Mouse (Mus musculus): ENCODE measurements around the gene Aste1. TPM values are rescaled to one million over a fixed set of nuclear protein-coding genes. Genes with fewer than 3 reads are reported as not detected.

Aste1 gene
- polyA plus RNA-seq, 1 experiment from 2014 or later = 10.1 TPM

DNA sequence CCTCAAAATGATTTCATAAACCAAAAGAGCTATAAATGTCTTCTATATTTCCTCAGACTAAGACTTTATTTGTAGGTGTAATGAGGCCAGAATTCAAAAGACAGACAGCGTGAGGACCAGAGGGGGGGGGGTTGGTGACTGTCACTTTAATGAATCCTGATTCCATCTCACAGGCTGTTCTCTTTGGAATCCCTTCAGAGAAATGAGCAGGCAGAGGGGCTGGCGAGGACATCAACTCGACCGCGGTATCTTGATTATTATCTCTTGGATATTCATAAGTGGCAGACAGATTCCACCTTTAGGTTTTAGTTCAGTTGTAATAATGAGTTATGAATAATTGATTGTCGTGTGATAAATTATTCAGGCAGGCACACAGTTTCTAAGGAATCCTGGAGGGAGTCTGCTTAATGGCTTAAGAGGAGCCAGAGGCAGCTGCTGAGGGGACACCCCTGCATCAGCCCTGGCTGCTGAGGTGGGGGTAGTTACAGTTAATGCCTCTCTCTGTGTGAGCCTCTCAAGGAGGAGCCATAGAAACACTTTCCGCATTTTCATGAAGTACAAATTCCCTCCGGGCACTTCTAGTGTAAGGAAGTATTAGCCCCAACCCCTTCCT, 15.6 kb upstream of the Aste1 start:
- no peak overlapping the region for H3K27ac ChIP-seq (replicated peaks)
- H3K4me1 ChIP-seq = peaks cover 7% of the 10 kb centered on the region
- 44% methylated on average over 8 of the region's 8 CpGs for WGBS
- no peaks in the 10 kb centered on the region for H3K27me3 ChIP-seq (replicated peaks)
- no peak overlapping the region for H3K4me3 ChIP-seq (replicated peaks)
- H3K4me2 ChIP-seq = no peak overlapping the region
- no peaks in the 10 kb centered on the region for H3K9me3 ChIP-seq (replicated peaks)
- no peak overlapping the region for H3K9ac ChIP-seq (replicated peaks)
- peak; percentile 63 for ATAC-seq (ENCODE audit: low FRiP score)
- no peaks in the 10 kb centered on the region for H3K36me3 ChIP-seq

DNA sequence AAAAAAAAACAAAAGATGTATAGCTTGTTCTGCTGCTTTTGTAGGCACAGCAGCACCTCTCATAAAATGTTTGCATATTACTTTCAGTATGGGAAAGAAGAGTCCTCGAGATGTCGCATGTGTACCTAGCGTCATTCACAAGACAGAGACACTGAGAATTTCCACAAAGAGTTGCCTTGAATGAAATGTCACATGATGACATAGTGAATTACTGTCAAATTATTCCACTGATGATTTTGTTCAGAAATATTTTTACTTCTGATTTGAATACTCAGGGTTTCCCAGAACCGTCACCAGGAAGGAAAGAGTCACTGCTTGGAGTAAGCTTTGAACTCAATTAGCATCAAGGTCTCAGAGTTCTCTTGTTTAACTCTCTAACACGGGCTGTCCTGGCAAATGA, 7.8 kb upstream of the Aste1 start:
- Histone ChIP-seq H3K27me3 (replicated peaks) (no peaks in the 10 kb centered on the region), H3K4me1 (no peaks in the 10 kb centered on the region), H3K4me2 (no peak overlapping the region), H3K9me3 (replicated peaks) (no peaks in the 10 kb centered on the region), H3K4me3 (replicated peaks) (no peak overlapping the region), H3K27ac (replicated peaks) (no peak overlapping the region), H3K36me3 (no peaks in the 10 kb centered on the region), H3K9ac (replicated peaks) (no peak overlapping the region)
- WGBS = 83% methylated on average over 5 of the region's 5 CpGs
- no peak for ATAC-seq (ENCODE audit: low FRiP score)

DNA sequence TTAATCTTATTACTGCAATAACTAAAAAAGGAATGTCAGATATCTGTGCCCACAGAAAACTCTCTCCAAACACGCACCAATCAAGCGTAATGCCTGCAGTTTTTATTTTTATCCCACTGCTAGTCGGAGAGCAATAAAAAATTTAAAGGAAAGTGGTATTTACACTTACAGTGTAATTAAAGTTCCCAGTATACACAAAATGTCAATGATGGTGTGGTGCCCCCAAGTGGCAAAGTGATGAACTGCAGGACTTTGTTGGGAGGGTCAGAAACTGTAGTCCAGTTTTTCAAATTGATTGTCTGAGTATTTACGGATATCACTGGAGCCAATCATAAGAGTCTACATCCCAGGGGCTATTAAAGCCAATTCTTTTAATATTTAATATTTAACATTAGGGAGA, 5.9 kb upstream of the Aste1 start:
- no peaks in the 10 kb centered on the region for H3K27me3 ChIP-seq (replicated peaks)
- 13% methylated on average over 4 of the region's 4 CpGs for WGBS

DNA sequence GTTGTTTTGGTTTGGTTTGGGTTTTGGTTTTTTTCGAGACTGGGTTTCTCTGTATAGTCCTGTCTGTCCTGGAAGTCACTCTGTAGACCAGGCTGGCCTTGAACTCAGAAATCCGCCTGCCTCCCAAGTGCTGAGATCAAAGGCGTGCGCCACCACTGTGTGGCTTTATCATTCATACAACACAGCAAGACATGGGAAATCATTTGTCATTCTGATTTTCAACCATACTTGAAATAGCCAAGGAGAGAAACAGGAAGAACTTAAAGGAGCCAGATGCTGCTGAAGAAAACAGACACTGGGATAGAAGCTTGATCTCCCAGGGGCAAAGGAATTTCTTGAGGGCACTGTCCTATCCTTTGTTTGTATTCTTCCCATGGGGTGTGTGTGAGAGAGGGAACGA, 4.6 kb upstream of the Aste1 start:
- Histone ChIP-seq H3K4me3 (replicated peaks) (no peak overlapping the region), H3K9ac (replicated peaks) (no peak overlapping the region), H3K9me3 (replicated peaks) (no peaks in the 10 kb centered on the region), H3K27ac (replicated peaks) (no peak overlapping the region), H3K27me3 (replicated peaks) (no peaks in the 10 kb centered on the region), H3K36me3 (no peaks in the 10 kb centered on the region), H3K4me2 (no peak overlapping the region), H3K4me1 (peaks cover 6% of the 10 kb centered on the region)
- ATAC-seq (ENCODE audit: low FRiP score) = no peak
- WGBS = 71% methylated on average over 4 of the region's 5 CpGs

More for the DNA sequence above, 5.9 kb upstream of the Aste1 start:
- H3K9ac ChIP-seq (replicated peaks) = no peak overlapping the region
- no peaks in the 10 kb centered on the region for H3K4me1 ChIP-seq
- no peak overlapping the region for H3K27ac ChIP-seq (replicated peaks)
- H3K36me3 ChIP-seq = no peaks in the 10 kb centered on the region
- no peaks in the 10 kb centered on the region for H3K9me3 ChIP-seq (replicated peaks)
- H3K4me2 ChIP-seq = no peak overlapping the region
- no peak overlapping the region for H3K4me3 ChIP-seq (replicated peaks)
- ATAC-seq (ENCODE audit: low FRiP score) = peak; percentile 65; the same call in 1 of the 2 replicates

DNA sequence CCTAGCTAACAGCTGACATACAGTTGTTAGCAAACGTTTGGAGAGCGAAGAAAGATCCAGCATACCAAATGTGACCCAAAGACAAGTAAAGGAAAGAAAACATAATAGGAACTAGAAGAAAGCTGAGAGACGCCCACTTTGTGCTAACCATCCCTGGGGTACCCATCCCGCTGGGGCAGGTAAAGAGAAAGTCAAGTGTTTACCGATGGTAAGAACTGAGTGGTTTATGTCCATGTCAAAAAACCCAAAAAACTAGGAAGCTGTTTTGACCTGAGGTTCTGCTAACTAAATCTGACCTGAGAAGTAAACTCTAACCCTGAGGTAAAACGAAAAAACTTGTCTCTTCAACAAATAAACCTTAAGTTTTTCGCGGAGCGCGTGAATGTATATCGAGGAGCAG, 472 bp upstream of the Aste1 start:
- peak overlapping the region; percentile 83; the same call in 1 of the 2 replicates for H3K27ac ChIP-seq (replicated peaks)
- H3K9ac ChIP-seq (replicated peaks) = peak overlapping the region; percentile 31; the same call in 1 of the 2 replicates
- H3K4me3 ChIP-seq (replicated peaks) = peak overlapping the region; percentile 59
- H3K36me3 ChIP-seq = peaks cover 4% of the 10 kb centered on the region; the same call in 1 of the 2 replicates
- 11% methylated on average over 11 of the region's 11 CpGs for WGBS
- H3K4me1 ChIP-seq = peaks cover 42% of the 10 kb centered on the region
- peak; percentile 51; the same call in 1 of the 2 replicates for ATAC-seq (ENCODE audit: low FRiP score)
- H3K27me3 ChIP-seq (replicated peaks) = no peaks in the 10 kb centered on the region
- H3K9me3 ChIP-seq (replicated peaks) = no peaks in the 10 kb centered on the region
- peak overlapping the region; percentile 74 for H3K4me2 ChIP-seq

DNA sequence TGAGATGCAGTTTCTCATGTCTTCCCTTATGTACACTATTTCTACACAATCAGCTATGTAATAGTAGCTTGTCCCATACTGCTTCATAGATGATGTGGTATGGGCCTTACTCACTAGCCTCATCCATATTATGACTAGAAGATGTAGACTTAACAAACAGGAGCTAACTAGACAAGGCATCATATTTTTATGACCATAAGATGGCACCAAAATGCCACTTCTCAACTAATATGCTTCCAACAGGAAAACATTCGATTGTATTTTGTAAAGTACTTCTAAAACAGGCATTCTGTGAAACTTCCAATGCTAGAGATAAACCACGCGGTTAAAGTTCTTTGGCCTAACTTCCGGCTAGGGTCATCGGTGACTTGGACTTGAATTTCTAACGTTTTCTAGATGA, 13.4 kb downstream of the Aste1 start:
- no peaks in the 10 kb centered on the region for H3K4me1 ChIP-seq
- peaks cover 22% of the 10 kb centered on the region for H3K36me3 ChIP-seq
- no peak for ATAC-seq (ENCODE audit: low FRiP score)
- WGBS = 97% methylated on average over 6 of the region's 6 CpGs
- no peak overlapping the region for H3K4me3 ChIP-seq (replicated peaks)
- H3K27ac ChIP-seq (replicated peaks) = no peak overlapping the region
- H3K9ac ChIP-seq (replicated peaks) = no peak overlapping the region
- H3K9me3 ChIP-seq (replicated peaks) = no peaks in the 10 kb centered on the region
- H3K27me3 ChIP-seq (replicated peaks) = no peaks in the 10 kb centered on the region
- H3K4me2 ChIP-seq = no peak overlapping the region

DNA sequence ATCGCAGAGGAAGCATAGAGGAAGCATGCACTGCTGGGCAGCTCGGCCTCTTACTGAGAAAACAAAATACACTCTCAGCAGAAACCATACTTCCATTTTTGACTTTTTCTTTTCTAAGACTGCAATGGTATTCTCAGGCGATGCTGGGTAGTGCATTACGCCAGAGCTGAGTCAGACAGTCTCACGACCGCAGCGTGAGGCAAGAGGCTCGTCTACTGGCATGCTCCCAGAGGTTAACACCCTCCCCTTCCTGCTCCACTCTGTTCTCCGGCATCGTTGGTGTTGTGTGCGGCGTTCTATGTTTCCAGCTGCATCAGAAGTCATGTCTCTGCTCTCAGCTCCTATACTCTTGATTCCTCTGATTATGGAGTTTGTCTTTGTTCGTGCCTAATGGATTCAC, 63.8 kb downstream of the Aste1 start:
- Histone ChIP-seq H3K9ac (replicated peaks) (no peak overlapping the region), H3K27ac (replicated peaks) (no peak overlapping the region), H3K4me2 (no peak overlapping the region), H3K4me3 (replicated peaks) (no peak overlapping the region), H3K9me3 (replicated peaks) (no peaks in the 10 kb centered on the region), H3K27me3 (replicated peaks) (no peaks in the 10 kb centered on the region), H3K4me1 (no peaks in the 10 kb centered on the region), H3K36me3 (peaks cover 38% of the 10 kb centered on the region)
- 91% methylated on average over 13 of the region's 13 CpGs for WGBS
- ATAC-seq (ENCODE audit: low FRiP score) = no peak

DNA sequence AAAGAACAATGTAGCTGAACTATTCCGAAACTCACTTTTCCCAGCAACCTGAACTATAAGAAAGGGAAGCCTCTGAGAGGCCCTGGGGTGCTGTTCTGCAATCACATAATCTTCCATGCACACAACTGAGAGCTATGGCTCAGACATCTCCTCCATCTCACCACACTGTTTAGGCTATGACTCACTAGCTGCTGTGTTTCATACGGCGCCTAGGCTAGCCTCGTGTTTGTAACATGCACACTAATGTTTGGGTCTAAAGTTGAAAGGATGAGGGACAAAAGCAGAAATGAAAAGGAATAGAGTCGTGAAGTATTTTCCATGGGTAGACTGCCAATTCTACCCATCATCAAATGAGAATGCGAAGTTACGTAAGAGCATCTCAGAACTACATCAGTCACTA, 66.3 kb downstream of the Aste1 start:
- ATAC-seq (ENCODE audit: low FRiP score) = no peak
- Histone ChIP-seq H3K4me1 (no peaks in the 10 kb centered on the region), H3K4me2 (no peak overlapping the region), H3K9ac (replicated peaks) (no peak overlapping the region), H3K4me3 (replicated peaks) (no peak overlapping the region), H3K36me3 (peaks cover 32% of the 10 kb centered on the region), H3K9me3 (replicated peaks) (no peaks in the 10 kb centered on the region), H3K27me3 (replicated peaks) (no peaks in the 10 kb centered on the region), H3K27ac (replicated peaks) (no peak overlapping the region)
- WGBS = 96% methylated on average over 7 of the region's 7 CpGs

Other genes with a start within 250 kb of the Aste1 start
- gene Nek11, start 132 bp downstream of the Aste1 start, polyA plus RNA-seq (2015; fragmentation: Nextera tagmentation; extraction: Ambion mirVana) = 2.6 TPM in 2 replicates
- gene Atp2c1, start 131.9 kb downstream of the Aste1 start, polyA plus RNA-seq (2015; fragmentation: Nextera tagmentation; extraction: Ambion mirVana) = 86.7 and 90.0 TPM in 2 replicates
- gene Pik3r4, start 247.6 kb downstream of the Aste1 start, polyA plus RNA-seq (2015; fragmentation: Nextera tagmentation; extraction: Ambion mirVana) = 15.8 and 16.5 TPM in 2 replicates